Mouse (Mus musculus) cerebellum, postnatal 4 days (tissue): ENCODE measurements at regions not wholly inside any gene's neighbourhood (a gene's known extent, or its start where the extent isn't known, plus 50 kb on each side); places are given as distances from the start of the nearest gene placed in this dataset.
A peak's percentile ranks its signal among the peaks of the same experiment; 100 is the strongest.
"Not testable (repeated sequence)": the region's sequence is repeated elsewhere in the genome, so short reads cannot be mapped to it uniquely, and the experiment has no call there.

ENCODE experiments used
- DNase-seq, 2 experiments: peaks; one replicate each; pipeline ENCODE4 v3.0.0; 2022; ENCODE audit warnings: low spot score in 2 of 2, mixed read lengths in 1 of 2

DNA sequence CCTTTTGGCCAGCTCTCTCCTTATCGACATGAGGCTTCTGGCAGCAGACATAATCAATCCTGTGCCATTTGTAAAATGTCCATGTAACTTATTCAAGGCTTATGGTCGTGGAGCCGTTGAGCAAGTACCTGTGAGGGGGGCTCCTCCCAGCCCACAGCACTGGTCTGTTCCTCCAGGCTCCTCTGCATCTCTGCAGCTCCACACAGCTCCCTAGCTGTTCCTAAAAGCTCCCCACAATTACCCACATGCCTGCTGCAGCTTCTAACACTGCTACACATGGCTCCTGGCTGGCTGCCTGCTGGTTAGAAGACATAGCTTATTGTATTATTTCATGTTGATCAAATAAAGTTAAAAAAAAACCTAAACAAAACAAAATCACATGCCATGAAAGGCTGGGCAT lies 77.9 kb downstream of the Tcp10c start:
- not testable (repeated sequence) for DNase-seq

DNA sequence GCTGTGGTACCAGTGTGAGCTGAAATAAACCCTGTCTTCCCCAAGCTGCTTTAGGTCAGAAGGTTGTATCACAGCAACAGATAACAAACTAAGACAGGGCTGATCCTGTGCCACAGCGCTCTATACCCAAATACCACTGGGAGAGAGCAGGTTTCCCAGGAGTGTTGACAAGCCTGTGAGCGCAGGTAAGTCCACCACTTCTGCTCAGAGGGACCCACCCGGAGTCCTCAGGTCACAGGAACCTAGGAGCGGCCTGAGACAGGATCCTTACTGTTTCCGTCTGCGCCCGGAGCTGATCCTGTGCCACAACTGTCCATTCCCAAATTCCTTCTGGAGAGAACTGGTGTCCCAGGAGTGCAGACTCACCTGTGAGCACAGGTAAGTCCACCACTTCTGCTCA lies 79.8 kb downstream of the Tcp10c start:
- not testable (repeated sequence) for DNase-seq

DNA sequence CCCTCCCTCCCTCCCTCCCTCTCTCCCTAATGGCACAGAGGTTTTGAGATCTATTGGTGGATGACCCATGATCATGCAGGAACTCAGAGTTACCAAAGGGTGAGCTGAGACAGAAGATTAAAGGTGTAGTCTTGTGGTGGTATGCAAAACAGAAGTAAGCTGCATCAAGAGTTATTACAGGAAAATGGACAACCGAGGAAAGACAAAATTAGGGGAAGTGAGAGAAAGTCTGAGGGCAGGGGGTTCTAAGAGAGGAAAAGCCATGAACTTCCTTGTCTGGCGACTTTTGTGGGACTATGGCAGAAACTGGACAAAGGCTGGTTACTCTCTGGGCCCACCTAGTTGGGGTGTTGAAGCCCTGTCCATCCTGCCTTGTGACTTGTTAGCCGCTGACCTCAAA lies 84.4 kb downstream of the Tcp10c start:
- not testable (repeated sequence) for DNase-seq

DNA sequence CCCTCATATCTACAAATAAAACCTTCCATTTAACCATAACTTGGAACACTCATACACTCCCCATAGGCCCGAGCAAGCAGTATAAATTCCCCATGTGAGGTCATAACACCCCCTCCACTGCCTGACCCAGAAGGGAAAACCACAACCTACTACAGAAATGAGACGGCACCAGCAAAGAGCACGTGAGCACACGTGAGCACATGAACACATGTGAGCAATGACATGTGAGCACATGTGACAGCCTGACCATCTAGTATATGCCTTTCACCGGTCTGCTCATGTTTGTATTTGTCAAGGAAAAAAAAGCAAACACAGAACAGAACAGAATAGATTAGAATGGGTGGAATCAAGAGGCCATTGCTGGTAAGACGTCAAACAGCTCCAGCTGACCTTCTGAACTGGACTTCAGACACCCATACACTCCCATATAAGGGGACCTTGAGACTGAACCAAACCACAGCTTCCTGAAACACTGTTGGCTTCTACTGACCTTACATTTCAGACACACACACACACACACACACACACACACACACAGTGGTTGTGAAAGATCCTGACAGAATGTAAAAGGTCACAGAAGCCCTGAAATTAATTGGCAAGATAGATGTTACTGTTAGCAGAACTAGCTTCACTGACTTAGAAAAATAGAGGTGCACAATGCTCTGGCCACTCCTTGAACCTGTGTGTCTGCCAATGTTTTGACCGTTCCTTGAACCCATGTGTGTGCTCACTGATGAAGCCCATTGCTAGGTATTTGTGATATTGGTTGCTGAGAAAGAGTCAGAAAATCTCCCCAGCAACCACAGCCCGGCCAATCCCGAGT lies 86.5 kb downstream of the Tcp10c start:
- DNase-seq, result not testable (repeated sequence)

DNA sequence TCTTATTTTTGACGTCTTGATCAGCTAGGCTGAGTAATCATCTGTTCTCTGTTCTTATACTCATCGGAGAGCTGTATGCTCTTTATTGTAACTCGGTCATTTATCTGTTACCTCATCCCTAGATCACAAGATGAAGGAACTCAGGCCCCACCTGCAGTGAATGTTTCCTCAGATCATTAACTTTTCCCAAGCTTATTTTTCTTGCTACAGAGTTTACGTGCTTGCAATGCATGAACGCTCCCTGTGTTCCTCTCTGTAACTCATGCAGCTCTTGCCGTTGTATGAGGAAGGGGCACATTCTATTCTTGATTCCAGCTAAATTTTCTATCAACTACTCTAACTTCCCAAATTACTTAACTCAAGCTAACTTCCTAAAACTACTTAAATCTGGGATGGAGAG lies 87.9 kb downstream of the Tcp10c start:
- not testable (repeated sequence) for DNase-seq

DNA sequence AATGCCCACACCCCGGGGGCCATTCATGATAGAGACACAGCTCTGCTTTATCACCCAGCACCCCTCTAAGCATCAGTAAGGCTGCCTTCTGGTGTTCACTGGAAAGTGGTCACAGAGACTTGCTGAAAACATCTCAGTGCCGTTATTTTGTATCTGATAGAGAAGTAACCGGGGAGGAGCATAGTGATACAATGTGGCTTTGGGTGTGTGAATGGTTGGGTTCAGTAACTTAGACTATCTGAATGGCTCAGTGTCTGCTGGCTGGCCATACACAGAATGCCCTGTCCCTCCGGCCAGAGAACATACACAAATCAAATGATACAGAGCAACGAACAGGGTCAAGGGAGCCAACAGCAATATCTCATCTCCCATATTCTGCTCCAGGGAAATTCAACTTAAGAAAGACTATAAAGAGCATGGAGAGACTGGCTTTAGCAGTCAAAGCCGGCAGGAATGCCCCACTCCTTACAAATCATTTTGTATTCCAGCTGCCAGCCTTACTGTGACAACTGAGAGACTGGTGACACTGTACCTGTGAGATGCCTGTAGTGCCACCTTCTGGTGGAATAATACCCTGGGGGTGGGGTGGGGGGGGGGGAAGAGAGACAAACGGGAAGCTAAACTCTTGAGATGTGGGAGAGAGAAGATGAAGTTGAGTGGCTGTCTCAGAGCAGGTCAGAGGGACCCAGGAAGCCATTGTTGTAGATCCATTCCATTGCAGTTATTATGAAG lies 102.7 kb downstream of the Tcp10c start:
- not testable (repeated sequence) for DNase-seq

DNA sequence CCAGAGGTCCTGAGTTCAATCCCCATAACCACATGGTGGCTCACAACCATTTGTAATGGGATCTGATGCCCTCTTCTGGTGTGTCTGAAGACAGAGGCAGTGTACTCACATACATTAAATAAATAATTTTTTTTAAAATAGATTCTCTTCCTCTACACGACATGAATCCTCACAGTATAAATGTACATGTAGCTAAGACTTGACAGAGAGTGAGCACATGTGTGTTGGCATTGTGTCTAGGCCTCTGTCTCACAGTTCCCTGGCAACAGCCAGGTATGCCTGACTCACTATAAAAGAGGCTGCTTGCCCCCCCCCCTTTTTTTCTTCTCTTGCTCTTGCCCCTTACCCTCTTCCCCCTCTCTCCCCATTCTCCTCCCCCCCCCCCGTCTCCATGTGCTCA lies 103.6 kb downstream of the Tcp10c start:
- not testable (repeated sequence) for DNase-seq

DNA sequence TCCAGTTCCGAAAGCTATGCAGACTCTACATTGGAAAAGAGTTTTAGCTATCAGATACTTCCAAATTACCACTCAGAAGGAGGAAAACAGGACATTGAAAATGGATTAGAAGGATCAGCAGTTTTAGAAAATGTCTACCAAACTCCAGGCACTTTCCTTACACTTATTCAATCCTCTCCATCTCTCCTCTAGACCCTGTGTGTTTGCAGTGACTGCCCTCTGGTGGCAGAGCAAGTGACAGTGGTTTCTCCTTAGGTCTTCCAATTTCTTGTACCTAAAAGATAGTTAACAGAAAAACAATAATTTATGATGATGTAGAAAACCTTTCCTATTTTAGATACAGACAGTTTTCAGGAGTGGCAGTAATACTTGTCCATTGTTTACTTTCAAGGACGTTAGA lies 104.4 kb downstream of the Tcp10c start:
- DNase-seq, result not testable (repeated sequence)

DNA sequence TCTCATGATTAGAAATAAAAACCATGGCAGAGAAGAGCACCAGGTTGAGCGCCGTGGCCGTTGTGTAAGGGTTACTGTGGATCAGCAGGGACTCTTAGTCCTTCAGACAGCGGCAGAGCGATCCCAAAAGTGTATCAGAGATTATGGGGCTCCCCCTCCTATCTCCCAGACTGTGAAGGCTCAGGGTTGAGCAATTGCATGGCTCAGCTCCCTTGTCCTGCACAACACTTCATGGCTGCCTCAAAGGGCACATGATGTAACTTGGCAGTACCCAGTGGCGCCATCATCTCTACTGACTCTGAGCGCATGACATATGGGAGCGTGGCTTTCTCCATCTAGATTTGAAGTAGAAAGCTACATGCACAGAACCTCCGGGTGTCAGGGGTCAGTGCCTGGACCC lies 108.3 kb downstream of the Tcp10c start:
- DNase-seq, result not testable (repeated sequence)

DNA sequence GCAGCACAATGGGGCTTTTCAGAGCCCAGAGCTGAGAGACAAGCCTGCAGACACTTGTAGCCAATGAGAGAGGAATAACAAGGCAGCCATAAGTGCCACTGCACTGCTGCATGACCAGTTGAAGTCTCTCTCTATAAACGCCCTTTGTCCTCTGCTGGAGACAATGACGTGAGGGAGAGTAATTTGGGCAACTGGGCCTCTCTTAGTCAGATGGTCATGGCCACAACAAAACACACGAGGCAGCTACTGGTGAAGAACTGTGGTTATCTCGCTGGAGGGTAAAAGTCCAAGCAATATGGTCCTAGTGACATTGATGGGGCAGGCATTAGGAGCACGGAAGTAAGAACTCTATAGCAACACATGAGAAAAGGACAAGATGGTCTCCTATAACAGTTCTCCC lies 111.5 kb downstream of the Tcp10c start:
- DNase-seq, result not testable (repeated sequence)

DNA sequence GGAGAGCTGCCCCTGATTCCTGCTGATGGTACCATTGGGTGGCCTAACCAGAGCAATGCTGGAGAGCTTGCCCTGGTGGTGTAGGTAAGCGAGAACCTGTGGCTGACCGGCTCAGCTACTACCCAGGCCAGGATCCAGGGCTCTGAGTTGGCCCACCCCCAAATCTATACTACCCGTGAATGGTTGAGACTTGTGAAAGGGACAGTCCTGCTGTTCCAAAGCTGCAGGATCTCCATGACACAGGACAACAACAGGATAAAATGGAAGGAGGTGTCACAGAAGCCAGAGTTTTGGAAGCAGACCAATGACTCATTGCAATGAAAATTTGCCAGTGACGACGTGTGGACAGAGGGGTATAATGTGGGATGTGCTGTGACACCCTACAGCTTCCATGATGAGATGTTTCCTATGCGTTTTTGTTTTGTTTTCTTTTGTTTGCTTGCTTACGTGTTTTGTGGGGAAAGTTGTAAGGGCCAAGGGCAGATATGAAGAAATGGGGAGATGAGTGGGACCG lies 115.6 kb downstream of the Tcp10c start:
- not testable (repeated sequence) for DNase-seq

DNA sequence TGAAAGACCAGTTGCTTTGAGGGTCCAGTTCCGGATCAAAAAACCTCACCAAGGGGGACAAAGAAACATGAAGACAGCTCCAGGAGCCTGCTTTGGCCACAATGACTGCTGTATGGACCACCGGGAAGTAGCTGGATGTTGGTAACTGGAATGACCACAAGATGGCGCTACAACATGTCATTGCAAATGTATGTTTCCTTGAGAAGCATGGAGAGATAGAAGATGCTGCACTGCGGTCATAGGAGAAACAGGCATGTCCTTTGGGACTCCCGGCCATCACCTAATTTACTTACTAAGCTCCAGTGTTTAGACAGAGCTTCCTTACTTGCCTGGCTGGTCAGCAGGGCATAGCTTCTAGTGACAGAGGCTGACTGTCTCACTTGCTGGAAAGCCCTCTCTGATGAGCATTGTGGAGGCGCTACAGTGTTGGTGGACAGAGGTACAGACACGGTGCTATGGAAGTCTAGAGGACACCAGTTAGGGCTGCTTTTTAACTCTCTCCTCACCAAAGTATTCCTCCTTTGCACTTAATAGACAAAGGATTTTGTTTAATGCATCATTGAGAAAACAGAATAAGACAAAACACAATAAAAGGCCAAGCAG lies 118.2 kb downstream of the Tcp10c start:
- peak; percentile 62 to 83 for DNase-seq

DNA sequence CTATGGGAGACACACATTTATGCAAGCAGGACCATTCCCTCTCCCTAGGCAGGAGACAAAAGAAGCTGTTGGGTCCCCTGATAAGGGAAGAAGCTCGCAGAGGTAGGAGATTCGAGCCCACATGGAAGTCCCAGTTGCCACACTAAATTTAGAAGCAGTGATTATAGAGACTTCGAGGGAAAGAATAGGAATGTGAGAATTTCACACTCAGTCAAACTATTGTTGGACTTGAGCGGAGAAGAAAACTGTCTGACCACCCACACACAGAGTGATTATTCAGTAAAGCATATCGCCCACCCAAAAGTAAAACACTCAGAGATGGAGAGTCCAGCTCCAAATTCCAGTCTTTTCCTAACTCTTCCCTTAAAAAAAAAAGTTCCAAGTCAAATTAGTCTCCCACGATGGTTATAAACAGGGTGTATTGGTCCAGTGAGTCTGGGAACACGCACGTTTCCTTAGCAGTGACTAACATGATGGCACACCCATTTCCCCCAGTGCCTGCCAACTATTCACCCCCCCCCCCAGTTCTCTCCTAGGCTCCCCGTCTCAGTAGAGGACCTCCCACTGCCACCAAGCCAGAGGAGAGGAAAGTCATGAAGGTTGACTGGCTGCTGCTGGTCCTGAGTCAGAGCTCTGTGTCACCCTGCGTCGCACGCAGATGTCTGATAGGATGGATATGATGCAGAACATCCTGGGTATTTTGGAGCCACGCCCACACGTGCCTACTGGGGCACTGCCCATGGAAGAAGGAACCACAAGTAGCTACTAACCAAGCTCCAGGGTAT lies 120.1 kb downstream of the Tcp10c start:
- no peak for DNase-seq

DNA sequence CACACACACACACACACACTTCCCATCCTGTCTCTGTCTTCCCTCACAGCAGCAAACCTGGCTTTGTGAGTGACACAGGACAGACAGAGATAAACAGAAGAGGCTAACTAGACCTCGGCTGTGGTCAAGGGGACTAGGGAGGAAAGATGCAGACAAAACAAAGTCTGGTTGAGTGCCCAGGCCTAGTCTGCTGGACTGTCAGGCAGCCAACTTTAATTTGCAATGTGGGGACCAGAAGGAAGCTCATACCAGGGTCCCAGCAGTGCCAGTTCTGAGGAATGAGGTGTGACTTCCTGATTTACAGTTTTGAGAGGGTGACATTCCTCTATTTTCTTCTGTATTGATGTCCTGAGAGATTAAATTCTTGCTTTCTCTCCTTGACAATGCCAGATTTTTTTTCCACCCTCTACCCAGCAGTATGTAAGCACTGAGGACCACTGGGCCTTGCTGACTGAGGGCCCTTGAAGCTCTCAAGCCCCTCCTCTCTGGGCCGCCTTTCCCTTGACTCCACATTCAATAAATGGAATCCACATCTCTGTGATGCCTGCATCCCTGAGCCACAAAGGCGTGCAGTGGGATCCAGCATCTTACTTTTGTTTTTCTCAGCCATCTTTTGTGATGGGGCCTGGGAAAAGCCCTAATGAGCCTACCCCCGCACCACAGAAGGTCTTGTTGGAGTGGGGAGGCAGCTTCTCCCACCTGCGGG lies 124.6 kb downstream of the Tcp10c start:
- DNase-seq, result no peak

DNA sequence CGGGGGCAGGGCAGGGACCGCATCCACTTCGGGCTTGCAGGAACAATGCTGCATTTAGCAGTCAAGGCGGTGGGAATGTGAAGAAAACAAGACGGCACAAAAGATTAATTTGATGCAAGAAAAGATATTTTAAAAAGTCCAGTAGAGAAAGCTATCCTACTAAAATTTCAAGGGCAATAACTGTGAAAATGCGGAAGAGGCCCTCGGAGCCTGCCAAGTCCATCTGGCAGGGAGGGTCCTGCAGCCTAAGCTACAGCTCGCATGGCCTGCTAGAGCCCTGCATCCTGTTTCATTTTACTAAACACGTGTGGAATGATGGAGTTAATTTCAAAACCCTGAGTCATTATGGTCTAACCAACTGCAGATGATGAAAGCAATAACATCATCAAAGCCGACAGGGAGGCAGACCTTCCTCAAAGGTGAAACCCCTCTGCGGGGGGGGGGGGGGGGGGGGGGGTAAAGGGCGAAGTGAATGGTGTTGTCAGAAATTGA lies 125.2 kb downstream of the Tcp10c start:
- no peak for DNase-seq

DNA sequence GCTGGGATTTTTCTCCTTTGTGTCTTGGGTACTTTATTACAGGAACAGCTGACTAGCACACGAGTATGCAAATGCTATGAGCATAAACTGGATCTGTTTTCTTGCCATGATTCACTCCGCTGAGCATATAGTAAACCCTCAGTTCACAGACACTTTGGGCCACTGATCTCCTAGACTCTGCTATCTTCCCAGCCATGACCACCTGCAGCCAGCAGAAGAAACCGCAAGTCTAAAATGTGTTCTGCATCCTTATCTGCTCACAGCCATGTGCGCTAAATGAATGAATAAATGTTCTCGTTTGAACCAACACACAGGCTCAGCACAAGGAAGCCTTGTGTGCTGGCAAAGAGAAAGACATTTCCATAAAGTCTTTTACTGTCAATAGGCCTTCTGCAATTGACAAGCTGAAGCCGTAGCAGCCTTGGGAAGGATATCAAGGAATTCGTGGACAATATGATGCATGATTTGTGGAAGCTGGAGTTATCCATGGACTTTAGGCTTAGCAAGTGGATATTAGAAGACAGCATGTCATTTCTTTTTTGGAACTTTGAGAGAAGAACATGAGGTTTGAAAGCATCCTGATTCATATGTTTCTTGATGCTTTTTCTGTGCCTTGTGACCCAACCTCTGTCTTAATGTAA lies 127.2 kb downstream of the Tcp10c start:
- no peak for DNase-seq

DNA sequence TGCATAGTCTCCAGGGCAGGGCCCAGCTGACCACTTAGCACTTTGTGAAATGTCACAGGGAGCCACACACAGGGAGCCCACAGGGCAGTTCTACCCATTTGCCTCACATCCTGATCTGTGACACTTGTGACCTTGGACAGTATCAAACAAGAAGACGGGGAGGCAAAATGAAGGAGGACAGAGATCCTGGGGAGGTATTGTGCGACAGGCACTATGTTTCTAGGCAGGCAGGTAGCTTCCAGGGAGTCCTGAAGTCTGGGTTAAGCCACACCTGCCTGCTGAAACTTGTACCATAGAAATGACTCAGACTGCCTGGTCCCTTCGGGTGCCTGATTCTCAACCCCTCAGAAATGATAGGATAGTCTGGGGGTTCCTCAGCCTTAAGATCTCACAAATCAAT lies 127.8 kb downstream of the Tcp10c start:
- no peak for DNase-seq

DNA sequence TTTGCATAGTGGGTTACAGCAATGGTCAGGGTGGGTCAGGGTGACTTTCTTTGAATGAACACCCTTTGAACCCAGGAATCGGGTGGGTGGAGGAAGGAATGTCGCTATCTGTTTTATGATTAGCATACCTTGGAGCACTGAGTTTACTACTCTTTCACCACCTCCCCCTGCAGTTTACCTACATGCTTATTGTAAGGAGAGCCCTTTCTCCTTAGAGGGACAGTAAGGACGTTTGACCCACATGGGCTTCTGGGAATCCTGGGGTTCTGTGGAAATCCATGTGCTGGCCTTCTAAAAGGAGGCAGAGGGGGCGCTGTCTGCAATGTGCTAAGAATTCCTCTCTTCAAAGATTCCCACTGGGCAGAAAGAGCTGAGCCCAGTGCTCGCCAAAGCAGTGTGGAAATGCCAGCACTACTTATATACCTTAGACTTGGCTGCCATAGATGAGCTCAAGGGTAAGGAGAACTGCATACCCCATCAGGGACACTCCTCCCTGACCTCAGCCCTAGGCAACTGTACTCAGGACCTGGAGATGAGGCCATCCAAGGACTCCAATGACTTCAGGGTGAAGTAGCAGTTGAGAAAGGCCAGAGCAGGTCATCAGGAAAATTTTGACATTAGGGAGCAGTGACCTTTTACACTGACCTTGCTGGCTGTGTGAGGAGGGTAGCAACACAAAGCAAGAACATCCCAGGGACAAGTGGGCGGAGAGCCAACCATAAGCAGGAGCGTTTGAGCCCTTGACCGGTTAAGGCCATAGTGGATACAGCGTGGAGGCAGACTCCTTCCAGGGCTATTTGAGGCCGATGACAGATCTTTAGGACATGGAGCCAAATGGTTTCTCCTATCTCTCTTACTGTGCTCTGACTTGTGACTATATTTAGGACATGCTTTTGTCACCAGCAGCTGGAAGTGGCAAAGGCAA lies 133.2 kb downstream of the Tcp10c start:
- no peak for DNase-seq
